Mouse (Mus musculus): ENCODE measurements at regions not wholly inside any gene's neighbourhood (a gene's known extent, or its start where the extent isn't known, plus 50 kb on each side); places are given as distances from the start of the nearest gene placed in this dataset.

DNA sequence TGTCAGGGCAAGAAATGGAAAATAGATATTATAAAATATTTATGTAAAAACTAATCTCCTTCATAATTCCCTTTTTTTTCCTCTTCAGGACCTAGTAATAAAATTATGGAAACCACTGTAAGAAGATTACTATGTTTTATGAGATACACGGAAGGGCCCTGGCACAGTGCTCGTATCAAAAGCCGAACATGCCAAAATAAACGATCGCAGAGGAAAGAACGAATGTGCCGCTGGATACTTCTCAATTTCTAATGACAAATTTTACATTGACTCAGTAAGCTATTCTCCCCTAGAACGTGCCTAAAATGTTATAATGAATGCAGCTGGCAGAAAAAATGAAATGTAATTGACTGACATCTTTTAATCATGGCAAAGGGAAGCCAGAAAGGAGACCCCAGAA lies 257.4 kb upstream of the Daam1 start:
- DNase-seq: no peak

DNA sequence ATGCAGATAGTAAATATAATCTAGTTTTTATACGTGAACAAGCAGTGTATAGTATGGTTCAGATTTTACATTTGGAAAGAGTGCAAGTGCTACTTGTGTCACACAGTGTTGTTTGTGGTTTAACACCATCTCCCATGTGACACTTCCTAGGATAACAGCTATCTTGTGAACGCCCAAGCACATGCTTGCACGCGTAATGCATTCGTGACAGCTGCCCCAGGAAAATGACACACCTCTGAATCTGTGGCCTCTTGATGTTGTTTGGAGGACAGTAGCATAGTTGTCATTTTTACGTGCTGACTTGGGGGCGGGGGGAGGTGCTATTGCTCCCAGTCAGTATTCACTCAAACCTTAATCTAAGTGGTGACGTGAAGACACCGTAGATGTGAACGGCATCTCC lies 256.2 kb upstream of the Daam1 start:
- DNase-seq: no peak

DNA sequence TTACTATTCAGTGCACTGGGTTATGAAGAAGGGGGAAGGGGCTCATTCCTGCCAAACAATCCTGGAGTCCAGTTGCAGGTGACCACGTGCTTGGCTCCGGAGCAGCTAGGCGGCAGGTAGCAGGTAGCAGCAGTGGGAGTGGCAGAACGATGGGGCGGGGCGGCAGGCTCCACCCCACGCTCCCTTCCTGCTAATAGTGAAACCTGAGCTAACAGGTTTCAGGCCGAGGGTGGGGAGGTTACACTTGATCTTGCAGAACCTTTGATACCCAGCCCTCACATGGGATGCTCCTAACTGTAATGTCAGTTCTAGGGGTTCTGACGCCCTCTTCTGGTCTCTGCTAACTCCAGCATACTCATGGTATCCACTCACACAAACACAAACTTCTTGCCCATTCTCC lies 253.5 kb upstream of the Daam1 start:
- peak in 1 of 2 experiments; percentile 11 for DNase-seq

DNA sequence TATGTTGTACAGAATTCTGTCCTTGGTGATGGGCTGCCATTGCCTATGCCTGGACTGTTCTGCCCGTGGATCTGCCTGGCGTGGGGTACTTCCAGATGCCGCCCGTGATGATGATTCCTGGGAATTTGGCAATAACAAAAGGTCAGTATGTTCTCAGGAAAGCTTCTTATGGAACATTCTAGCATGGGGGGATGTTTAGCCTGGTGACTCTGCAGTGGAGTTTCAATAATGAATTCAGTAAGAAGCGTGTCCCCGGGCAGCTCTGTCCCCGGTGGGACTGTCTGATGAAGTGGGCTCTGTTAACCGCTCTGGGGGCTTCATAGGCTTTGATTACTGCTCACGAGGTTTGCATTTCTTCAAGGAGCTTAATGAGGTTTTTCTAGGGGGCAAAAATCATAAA lies 252.9 kb upstream of the Daam1 start:
- no peak for DNase-seq

DNA sequence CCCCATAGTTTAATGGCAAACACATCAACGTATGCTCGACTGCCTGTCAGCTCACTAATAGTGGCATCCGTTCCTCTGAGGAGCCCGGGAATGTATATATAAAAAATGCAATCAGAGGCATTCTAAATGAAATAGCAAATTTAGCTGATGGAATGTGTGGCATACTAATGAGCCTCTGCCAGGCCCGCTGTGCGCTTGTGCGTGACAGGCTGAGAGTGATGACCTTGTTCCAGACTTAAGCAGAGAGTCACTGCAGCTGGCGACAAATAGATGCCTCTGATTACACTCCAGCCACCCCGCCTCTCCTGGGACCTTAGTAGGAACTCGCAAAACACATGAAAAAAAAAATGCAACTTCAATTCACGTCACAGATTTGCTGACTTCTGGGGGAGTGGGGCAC lies 252.0 kb upstream of the Daam1 start:
- no peak for DNase-seq

DNA sequence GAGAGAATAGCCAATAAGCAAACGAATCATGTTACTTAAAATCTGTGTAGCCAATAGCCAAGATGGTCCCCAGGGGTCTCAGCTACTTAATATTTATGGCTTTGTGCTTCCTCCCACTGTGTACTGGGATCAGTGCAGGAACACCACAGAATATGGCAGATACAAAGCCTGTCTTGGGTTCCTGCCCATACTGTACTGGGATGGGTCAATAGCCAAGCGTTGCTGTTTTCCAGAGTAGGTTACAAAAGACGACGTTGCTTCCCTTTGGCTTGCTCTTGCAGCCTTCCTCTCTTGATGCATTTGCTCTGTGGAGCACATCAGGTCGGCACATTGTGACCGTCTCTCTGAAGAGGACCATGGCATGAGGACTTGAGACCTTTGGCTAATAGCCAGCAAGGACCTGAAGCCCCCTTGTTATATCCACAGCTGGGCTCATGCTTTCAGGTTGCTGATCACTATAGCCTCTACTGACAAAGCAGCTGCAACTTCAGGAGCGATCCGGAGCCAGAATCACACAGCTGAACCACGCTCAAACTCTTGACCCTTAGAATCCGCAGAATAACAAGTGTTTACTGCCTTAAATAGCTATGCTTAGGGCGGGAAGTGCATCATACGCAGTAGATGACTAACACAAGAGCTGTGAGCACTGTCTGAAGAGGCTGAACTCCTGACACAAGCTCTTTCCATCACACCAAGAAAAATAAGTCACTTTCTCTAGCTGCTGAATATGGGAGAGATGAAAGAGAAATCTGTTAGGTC lies 250.2 kb upstream of the Daam1 start:
- no peak for DNase-seq

DNA sequence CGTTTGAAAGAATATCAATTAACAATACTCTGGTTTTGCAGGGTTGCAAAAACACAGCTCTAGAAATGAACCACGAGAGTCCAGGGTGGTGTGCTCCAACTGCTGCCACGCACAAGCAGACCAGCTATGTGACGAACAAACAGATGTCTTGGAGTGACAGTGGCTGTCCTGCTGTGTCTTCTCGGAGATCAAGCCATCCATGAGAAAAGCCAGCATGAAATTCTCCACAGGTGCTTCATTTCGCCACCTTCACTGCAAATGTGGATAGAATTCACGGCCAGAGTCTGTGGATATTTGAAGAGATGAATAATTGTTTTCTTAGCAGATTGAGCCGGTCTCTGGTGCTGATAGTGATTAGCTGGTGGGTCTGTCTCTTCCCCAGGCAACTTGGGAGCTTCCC lies 246.3 kb upstream of the Daam1 start:
- no peak for DNase-seq

DNA sequence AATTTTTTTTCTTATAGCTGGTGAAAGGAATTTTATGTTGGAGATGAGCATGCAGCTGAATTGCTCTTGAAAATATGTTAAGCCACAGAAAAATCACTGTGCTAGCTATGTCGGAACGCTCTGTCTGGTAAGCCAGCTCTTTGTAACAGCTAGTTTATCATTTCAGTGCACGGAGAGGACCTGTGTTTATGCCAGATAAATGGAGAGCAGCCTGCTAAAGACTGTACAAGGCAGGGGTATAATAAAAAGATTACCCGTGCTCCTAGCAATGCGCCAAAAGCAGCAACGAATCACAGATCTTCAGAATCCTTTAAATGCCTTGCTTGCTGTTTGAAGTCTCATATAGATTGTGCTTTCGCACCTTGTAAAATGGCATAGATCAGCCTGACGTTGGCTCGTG lies 232.2 kb upstream of the Daam1 start:
- no peak for DNase-seq

DNA sequence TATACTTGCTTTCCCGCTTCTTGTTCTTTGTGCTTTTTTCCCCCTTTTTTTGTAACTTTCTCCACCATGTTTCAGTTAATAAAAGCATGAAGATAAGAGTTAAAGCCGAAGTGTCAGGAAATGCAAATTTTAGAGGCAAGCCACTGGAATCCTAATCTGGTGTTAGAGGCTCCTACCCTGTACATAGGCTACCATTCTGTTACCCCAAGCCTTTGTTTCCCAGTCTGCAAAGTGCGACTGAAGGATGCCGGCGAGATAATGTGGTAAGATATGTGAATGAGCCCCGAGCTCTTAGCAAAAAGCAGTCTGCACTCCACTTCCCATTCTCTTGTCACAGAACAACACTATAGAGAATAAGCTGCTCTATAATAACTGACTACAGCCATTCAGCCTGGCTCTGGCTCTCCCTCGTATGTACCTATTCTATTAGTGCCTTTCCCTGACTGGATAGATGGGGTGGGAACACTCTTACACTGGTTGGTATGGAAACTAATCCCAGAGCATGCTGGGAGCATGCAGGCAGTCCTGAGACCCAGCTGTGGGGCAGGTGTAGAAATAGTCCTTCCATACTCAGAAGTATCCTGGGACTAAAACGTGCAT lies 229.7 kb upstream of the Daam1 start:
- no peak for DNase-seq

DNA sequence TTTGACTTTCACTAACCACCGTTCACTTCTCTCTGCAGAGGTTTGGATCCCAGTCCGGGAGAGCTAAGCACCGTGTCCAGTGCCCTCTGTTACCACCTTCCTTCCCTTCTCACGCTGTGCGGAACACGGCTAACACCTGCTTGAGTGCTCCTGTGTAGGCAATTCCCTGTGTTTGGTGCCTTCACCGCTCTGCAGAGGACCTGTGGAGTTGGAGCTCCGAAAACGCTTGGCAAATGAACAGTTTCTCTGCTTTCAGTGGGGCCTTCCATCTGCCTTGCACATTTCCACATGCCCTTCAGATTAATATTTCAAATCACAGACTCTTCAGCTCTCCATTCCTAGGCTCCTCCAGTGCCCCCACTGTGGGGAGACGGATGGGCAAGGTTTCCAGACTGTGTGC lies 227.7 kb upstream of the Daam1 start:
- DNase-seq: no peak

DNA sequence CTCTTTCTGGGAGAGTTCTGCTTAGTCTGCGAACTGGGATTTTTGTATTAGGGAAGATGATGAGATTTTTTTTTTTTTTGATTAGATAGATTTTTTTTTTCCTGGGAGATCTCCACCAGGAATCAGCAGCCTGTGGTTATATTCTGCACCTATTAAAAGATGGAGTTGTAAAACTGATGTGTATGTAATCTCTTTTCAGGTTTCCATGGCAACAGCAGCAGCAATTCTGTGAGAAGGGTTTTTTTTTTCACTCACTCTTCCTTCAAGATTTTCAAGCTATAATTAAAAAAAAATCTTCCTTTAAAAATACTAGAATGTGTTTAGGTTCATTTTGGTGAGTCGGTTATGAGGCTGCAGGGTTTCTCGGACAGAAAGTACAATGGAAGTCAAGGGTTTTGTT lies 224.5 kb upstream of the Daam1 start:
- no peak for DNase-seq

DNA sequence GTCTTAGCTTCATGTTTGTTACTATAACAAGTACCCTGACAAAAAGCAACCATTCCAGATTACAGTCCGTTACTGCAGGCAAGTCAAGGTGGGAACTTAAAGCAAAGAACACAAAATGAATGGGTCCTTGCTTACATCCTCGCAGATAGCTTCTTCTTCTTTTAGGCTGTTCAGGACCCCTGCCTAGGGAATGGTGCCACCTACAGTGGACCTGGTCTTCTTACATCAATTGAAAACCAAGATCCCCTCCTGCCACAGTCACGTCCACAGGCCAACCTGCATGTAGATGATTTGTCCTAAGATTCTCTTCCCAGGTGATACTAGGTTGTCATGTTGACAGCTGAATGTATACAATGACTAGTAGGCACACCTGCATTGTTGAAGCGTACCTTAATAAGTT lies 222.9 kb upstream of the Daam1 start:
- DNase-seq: no peak

DNA sequence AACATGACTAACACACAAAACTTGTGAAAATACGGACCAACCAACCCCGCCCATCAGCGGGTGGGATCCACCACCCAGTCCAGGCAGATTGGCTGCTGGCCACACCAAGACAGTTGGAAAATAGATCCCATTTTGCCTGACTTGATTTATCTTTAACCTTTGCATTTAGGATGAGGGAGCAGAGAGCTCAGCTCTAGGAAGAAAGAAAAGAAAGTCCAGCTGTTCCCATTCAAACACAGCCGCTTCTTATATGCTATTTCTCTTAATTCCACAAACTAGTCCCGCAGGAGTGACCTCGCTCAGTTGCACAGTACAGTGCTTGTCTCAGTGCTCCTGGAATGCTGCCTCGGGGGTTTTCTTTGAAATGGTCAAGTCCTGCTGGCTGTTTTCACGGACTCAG lies 217.6 kb upstream of the Daam1 start:
- DNase-seq: no peak

DNA sequence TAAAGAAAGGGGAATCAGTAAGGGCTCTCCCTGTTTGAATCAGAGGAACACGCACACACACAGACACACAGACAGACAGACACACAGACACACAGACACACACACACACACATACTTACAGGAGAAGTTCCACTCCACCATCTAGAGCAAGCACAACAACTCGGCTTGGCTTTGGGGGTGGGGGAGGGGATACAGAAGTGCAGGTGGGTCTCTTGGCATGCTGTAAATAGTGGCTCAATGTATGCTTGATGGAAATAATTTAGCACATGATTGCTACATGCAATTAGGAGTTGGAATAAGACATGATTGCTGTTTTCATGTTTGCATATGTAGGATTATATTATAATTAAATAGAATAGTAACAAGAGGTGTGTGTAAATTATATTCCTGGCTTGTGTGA lies 215.9 kb upstream of the Daam1 start:
- no peak for DNase-seq

DNA sequence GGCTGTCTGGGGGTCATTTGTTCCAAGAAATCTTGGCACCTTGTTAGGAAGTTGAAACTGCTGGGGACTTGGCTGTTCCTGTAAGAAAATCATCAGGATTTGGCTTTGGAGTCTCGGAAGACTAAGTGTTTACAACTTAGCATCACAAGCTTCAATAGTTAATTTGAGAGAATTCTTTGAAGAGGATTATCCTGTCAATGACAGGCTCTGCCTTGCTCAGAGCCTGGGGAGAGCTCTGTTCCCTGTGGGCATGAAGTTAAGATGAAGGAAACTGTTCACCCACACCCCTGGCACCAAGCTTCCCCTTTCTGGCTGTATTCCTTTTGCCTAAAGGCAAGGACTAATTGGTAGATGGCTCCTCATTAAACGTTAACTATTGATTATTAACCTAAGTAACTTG lies 215.5 kb upstream of the Daam1 start:
- no peak for DNase-seq

DNA sequence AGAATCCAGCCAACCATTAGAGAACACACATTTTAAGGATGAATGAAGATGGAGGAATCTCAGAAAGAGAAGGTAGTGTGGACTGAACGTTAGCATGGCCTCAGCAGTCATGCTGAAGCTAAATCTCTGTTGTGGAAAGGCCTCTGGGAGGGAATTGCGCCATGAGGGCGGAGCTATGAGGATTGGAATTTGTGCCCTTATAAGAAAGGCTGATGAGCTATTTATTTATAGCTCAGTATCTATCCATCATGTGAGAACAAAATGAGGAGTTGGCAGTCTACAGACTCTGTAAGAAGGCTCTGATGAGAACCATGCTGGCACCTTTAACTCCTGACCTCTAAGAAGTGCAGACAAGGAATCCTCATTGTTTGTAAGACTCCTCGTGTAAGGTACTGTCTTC lies 214.8 kb upstream of the Daam1 start:
- DNase-seq: no peak

DNA sequence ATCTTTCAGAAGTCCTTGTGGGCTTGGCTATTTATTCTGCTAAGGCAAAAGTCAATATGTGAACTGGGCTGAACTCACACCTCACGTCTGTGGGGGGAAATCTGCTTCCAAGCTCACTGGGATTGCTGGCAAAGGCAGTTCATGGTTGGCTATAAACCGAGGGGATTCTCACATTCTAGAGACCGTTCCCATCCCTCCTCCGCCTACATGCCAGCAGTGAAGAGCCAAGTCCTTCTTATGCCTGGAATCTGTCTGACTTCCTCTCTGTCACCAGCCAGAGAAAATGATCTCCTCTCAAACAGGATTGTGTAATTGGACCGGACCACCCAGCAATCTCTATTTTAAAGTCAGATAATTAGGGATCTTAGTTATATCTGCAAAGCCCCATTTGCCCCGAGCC lies 212.4 kb upstream of the Daam1 start:
- no peak for DNase-seq

DNA sequence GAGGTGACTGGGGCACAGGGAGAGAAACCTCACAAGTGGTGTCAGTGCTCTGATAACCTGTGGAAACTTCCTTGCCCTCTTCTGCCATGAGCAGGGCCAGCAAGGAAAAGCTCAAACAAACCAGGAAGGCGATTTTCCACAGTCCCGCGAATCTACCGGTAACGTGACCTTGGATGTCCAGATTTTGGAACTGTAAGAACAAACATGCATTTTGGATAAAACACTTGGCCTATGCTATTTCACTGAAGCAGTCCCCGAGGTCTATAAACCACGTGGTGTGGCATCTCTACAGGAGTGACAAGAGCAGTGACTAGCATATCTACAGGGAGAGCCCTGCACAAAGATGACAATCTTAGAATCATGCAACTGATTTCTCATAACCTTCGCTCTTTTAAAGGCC lies 211.9 kb upstream of the Daam1 start:
- no peak for DNase-seq

DNA sequence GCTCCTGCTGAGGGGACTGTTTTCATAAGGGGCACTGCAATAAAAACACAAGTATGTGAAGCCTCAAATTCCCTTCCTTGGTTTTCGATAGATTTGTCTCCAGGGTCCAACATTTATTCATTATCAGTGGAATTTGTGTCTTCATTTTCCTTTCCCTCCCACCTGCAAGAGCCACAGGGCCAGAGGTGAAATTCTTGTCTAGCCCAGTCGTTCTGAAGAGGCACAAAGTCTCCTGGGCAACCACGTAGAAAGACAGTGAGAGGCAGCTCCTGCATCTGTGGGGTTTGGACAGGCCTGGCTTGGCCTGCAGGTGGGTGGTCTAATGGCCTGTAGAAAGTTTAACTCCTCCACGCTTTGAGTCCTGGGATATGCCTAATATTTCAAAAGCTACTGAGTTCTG lies 211.3 kb upstream of the Daam1 start:
- no peak for DNase-seq

DNA sequence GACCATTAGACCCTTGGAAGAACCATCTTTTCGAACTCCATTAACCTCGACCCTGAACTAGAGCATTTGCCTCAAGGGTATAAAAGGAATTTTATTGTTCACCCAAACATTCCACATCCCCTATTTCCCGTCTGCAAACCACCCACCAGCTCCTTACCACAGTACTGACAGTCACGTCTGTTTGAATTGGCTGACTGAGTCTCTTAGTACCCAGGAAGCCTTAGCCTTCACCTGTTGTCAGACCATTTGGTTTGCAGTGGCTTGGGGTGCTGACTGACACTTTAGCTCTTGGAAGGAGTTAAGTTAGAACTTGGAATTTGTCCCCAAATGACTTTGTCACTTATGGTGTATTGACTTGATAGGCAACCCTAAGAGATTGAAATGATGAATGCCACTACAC lies 209.3 kb upstream of the Daam1 start:
- DNase-seq: no peak

DNA sequence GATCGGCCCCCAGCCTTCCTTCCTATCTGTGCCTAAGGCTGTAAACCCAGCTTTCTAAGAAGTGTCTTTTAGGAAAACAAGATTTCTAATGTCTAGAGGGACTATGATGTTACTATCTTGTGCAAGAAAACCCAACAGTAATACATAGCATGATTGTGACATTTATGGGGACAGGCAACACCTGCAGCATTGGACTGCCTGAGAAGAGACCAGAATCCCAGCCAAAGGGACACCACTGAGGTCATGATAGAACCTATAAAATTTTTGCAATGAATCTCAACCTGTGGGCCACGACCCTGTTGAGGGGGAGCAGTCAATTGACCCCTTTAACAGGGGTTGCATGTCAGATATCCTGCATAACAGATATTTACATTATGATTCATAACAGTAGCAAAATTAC lies 208.1 kb upstream of the Daam1 start:
- no peak for DNase-seq

DNA sequence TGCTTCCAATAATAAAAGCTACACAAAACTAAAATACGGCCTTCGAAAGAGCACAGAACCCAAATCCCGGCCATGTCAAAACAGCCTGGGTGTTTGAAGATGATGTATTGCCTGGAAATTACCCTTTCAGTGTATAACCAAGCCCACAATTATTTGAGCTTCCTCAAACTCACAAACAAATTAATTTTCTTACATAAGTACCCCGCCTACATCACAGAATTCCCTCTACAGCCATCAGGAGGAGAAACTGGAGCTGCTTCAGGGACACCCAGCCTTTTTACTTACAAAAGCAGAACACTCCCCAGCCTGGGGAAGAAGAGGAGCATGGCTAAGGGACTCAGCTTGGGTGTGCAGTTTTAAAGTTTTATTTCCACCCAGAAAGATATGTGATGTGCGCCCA lies 207.6 kb upstream of the Daam1 start:
- no peak for DNase-seq

DNA sequence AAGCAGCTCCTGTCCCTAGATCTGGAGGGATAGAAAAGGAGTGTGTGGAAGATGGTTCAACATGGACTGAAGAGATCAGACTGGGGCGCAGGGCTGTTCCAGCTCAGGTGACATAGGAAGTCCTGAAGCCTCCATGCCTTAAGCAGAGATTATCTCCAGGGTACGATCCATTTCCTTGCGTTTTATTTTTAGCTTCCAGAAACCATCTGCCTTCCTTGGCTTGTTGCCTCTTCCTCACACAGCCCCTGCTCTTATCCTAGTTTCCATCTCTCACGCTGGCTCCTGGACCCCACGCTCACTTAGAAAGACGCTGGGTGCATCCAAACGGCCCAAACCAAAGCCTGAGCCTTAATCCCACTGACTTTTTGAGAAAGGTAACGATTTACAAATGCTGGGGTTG lies 206.8 kb upstream of the Daam1 start:
- DNase-seq: no peak

DNA sequence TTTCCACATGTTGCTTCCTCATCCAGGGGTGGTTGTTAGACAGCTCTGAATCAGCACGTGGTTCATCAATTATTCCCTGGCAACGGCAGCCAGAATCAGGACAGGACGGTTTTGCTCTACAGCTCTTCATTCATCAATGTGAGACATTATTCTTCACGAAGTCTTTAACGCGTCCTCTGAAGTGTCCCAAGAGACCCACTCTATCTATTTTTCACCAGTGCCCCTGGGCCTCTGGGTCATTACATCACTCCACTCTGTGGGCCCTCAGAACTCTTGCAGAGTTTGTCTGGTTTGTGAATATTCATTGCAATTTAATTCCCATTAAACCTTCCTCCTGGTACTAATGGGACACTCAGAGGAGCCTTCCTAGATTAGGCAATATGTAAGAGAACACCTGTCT lies 206.2 kb upstream of the Daam1 start:
- no peak for DNase-seq

DNA sequence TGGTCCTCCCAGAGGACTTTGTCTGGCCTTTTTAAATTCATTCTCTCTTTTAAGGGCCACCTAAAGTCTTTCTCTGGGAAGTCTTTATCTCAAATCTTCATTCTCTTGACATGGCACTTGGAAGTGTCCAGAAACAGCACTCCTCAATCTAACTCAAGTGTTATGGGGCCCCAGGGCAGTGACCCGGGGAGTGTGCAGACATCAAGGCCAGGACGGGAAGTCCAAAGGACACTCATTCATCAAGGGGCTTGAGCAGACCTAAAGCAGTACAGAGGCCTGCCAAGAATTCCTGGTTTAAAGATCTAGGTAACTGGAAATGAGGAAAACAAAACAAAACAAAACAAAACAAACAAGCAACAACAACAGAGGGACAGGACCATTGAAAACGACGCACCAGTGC lies 205.8 kb upstream of the Daam1 start:
- DNase-seq: no peak
